Mouse (Mus musculus) Muller cell, postnatal 12 days (primary cell): ENCODE measurements at regions not wholly inside any gene's neighbourhood (a gene's known extent, or its start where the extent isn't known, plus 50 kb on each side); places are given as distances from the start of the nearest gene placed in this dataset.
A peak's percentile ranks its signal among the peaks of the same experiment; 100 is the strongest.

Experiments used
- DNase-seq: peaks from one replicate; pipeline ENCODE4 v3.0.0-alpha.2; 2015; ENCODE audit errors: inconsistent ontology term

DNA sequence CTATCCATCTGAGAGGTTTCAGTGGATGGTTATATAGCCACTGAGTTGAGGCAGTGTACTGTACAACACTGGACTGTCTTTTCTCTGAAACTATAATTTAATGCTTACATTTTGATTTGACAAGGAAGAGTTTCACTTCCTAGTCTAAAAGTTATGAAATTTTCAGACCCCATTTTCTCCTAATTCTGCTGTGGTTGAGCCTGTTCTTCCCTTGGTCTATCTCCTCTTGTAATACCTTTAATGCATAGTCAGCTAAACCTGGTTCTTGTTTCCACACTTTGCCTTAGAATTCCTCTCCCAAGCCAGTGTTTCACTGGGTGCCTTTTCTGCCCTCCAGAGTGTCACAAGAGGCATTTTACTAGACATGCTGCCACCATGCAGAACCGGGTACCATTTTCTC lies 279.3 kb upstream of the Camk1g start:
- no peak for DNase-seq

DNA sequence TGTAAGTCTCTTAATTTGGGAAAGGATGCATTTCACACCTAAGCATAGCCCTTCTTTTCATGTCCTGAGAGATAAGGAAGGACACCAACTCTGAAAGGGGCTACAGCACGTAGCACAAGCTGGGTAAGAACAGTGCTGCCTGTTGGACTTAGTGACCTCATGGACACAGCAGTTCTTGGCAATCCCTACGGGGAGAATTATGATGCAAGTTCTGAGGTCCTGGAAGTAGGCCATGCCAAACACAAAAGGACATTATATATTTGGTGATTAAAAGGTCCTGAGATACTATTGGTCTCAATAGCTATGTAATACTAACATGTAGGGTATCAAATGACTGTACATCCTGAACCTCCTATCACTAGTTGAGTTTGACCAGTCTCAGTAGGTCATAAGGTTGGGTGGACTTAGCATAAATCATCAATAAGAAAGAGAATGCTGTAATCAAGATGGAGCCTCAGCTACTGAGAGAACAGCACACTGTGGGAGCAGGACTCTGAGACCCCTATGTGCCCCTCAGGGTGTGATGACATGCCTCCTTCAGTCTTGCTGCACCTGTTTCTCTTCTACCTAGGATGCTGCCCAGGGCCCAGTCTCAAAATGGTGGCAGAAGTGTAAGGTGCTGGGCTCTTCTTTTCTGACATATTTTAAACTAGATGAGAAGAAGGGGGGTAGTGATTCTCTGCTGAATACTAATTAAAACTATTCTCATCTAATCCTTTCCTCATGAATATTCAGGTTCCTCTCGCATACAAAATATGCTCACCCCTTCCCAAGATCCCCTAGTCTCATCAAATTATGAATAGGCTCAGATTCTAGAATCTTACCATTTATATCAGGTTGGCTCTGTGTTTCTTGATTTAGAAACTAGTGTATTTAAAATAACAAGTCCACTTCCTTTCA lies 277.5 kb upstream of the Camk1g start:
- no peak for DNase-seq

DNA sequence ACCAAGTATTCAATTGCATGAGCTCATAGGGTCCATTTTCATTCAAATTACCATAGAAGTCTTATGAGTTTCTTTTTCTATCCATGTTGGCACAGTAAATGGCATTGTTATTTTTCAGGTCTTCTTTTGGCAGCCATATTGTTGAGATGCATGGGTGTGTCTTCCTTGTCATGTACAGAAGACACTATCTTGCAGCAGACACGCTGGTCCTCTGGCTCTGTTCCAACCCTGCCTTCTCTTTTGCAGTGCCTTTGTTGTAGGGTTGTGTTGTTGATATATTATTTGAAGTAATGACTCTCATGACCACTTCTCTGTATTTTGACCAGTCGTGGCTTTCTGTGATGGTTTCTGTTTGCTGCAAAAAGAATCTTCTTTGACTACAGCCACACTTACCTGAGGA lies 274.4 kb upstream of the Camk1g start:
- DNase-seq, result no peak

DNA sequence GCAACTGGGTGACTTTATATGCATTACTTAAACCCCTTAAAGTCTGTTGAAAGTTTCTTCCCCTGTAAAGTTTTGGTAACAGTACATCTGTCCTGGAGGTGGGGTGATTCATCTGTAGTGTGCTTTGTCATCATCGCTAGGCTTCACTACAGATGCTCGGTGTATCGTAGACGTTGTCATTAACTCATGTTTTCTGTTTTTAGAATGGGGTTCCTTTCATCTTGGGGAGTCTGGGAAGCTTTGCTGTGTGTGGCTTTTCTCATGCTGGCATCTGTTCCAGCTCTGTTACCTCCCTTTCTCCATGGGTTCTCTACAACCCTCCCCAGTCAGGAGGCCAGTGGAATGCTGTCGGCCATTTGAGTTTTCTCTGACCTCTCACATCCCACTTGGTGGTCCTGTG lies 266.4 kb upstream of the Camk1g start:
- no peak for DNase-seq

DNA sequence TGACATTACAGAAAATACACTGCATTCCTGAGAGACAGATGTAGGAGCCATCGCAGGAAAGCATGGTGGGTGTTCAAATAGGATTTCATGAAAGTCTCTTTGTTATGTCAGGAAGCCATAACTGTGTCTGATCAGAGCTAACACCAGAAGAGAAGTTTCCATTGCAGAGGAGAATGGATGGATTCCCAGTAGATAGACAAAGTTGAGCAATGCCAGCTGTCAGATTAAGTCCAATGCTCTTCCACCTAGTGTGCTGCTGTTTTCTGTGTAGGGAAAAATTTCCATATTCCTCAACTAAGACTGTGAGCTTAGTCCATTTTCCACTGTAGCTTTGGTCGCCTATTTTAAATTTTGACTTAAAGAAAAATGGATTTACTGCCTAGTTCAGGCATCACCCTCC lies 262.0 kb upstream of the Camk1g start:
- no peak for DNase-seq

DNA sequence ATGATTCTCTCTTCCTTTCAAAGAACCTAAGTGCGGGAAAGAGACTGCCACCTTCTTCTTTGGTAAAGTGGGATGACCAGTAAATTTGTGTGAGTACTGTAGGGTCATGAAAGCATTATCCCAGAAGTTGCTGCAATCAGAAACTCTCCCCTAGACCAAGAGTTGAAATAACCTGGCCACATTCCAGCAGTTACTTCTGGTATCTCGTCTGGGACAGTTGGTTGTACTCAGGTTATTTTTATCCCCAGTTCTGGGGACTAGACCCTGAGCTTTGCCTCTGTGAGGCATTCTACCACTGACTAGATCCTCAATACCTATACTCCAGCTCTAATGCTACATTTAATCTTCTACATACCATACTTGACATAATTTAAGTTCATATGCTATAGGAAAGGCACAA lies 259.8 kb upstream of the Camk1g start:
- no peak for DNase-seq

DNA sequence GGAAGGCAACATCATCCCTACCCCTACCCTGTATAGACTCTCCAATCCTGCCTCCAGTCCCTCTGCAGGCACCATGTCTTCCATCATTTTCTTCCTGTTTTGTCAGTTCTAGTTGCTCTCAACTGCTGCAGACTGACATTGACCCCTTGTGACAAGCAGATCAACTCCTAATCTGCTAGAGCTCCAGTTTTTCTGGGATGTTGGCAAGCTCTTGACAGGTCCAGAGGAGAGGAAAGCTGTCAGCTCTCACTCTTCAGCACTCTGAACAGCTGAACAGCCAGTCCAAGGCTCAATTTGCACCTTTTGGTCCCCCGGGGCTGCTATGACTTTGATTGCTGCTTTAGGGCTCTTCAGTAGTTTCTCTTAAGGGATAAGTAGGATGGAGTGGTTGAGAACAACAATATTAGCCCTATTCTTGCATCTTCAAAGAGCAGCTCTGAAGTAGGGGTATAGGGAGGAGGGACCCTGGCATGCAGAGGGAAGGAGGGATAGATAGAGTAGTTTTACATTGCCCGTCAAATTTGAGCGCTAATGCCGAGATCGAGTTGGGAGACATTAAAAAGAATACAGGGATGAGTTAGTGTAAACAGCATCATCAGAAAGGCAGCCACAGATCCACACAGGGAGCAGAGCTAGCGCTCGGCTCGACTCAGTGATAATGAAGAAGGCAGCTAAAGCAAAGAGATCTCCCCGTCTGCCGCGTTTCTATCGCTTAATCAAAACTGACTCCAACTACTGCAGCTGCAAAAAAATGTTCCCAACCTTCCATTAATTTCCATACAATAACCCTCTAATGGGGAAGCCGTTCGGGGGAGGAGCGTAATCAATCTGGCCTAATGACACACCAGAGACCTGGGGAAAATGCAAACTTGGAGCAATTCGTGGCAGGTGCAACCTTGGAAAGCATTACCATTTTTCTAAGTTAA lies 257.1 kb upstream of the Camk1g start:
- DNase-seq, result no peak

DNA sequence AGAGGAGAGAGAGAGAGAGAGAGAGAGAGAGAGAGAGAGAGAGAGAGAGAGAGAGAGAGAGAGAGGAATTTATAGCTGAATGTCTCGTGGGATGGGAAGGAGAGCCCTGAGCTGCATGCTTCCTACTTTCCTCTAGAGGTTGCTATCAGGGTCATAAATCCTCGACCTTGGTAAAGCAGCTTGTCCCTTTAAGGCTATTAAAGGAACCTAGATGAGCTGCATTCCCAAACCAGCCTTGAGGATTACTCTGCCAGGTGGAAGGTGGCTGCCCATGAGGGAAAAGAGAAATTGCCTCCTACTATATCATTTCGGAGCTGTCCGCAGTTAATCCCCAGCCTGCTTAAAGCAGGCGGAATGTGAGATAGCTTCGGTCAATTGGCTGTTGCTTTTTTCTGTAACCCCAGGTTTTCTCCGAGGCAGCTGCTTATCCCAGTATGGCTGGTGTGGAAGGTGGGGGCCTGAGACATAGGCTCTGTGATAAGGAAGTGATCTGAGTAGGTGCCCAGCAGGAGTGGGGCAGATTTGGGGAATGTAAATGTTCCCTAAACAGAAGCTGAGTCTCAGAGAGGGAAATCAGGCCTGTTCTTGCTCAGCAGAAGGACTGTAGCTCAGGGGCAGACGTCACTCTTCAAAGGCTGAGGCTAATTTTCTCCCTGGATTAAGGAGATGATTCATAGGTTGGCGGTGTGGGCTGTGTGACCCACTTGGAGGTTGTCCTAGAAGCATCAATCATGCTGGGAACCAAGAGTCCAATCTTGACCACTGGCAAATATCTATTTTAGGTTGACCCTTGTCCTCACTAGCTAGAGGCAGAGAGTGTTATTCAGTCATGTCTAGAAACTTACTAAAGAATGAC lies 255.2 kb upstream of the Camk1g start:
- peak; percentile 46 for DNase-seq

DNA sequence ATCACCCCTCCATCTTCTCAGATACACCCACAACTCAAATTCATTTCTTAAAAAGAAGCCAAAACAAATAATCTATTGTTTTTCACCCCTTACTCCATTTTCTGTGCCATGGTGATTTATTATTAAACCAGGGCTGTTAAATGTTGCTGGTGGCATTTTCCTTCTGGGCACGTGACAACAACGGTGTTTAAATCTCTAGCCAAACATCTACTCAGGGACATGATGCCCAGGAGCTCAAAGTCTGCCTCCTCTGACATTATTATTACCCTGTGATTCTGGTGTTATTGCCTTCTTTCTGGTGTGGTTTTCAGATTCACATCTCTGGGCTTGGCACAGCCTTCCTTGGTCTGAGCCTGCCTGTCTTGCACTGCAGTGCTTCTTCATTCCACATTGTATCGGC lies 253.5 kb upstream of the Camk1g start:
- DNase-seq, result no peak

DNA sequence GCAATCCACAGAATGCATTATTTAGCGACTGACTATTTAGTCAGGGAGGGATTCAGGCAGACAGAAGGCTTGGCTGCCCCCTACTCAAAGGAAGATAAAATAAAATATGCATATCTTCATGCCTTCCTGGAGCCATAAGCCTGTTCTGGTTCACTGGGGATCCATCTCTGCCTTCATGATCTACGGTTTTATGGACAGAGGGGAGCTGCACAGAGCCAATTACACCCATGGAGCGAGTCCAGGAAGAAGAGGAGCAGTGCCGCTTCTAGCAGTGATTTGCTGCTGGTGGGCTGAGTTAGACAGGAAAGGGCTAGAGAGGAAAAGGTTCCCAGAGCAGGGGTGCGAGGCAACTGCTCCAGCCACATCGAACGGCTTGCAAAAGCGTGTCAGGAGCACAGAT lies 248.2 kb upstream of the Camk1g start:
- no peak for DNase-seq

DNA sequence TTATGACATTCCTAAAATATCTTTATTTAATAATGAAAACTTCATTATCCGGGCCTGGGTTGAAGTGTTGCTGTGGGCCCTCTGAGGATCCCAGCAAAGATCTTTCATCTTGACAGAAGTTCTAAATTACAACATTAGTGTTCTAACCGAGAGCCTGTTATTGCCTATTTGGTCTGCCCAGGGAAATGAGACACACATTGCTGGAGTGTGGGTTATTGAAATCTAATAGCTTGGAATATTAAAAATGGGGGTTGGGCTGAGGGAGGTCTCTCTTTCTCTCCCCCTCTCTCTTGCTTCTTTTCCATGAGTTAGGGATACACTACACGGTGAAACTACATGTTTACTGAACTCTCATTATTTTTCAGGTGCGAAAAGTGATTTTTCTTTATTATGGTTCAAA lies 240.4 kb upstream of the Camk1g start:
- no peak for DNase-seq

DNA sequence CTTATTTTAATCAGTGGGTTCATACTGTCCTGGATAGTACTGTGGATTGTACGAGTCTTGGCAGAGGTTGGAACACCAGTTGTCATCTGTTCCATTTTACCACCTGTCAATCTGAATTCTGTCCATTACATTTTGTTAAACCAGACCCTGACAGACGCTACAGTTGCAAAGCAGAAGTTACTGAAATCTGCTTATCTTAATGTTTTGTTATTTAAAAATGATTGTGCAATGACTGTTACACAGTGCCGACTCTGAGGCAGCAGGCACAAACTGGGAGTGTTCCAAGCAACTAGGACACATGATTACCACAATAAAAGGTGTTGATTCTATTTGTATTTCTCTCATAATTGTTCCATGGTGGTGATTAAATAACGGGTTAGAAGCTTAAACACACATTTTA lies 229.8 kb upstream of the Camk1g start:
- no peak for DNase-seq

DNA sequence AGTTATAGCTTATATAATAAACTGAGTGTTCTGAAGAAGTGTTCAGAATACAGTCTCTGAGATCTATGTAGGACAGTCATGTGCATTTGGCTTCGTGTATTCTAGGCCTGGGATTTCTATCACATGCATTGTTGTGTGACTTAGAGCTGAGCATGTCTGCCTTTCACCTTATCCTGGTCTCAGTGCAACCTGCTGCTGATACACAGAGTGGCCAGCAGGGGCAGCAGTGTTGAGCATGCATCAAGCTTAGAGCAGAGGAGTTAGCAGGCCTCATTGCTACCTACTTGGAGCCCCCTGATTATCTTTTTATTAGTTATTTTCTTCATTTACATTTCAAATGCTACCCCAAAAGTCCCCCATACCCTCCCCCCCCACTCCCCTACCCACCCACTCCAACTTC lies 229.1 kb upstream of the Camk1g start:
- DNase-seq, result no peak

DNA sequence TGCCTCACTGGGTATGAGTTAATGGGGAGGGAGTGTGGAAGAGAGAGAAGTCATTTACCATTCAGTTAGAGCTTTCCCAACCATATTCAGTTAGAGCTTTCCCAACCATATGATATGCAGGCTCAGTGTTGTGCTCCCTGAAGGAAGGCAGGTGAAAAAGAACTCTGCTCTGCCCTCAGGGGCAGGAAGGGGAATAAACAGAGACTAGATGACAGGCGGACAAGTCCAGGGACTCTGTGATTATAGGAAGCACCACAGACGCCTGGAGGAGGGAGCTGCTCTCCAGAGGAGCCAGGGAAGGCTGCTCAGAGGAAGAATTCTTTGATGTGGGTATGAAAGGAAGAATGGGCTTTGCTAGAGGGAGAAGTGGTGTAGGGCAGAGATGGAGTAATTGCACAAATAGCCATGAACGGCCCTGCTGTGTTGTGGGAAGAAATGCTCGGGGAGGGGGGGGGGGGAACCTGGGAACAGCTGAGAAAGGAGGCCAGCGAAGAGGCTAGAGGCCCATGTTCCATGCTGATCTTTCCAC lies 220.3 kb upstream of the Camk1g start:
- DNase-seq, result peak; percentile 32

DNA sequence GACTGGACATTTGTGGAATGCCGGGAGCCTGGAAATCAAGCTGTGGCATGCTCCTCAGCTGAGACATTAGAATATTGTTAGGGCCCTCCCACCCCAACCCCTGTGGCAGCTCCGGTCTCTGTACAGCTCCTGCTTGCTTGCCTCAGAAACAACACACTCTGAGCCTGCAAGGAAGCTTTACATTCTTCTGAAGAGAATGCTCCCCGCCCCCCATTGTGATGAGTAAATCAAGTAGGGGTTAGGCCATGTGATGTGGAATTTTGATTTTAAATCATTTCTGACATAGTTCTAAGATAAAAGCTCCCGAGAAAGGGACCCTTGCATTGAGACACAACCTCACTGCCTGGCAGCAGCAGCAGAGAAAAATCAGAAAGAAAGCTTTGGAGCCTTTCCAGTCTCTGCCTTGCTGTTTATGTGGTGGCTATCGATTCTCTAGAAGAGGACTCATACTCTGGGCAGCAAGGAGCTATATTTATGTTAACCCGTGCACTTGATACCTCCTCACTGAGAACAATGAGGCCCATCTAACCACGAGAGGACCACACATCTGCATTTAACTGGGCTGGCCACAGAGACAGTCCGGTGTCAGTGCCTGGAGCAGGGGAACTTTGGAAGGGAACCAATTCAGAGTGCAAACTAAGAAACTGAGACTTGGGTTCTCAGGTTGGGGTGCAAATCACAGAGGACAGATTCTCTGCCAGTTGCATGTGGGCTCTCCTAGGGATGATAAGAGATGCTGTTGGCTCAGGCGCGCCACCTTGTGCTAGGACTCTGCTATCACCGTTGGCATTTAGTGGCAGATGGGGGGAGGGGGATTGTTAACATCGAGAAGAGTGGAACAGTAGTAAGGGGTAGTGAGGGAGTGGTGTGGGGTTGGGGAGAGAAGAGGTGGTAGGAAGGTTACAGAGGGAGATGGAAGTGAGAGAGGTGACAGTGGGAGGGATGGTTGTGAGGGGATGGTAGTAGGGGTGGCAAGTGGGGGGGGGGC lies 218.7 kb upstream of the Camk1g start:
- DNase-seq, result peak; percentile 79

DNA sequence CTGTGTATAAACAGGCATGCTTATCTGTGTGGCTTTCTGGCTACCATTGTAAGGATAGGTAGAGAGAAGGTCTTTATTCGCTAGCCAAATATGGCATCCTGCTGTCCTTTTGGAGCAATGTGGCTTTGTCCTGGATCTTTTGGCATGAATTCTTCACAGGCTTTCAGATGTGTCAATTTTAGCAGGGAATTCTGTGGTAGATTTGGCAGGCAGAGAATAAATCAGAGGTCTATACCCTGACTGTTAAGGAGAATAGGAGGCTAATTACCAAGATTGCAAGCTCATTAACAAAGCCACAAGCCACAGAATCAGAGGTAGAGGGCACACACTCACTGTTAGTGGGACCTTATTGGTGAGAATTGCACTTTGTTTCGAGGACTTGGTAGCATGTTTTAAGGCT lies 217.2 kb upstream of the Camk1g start:
- DNase-seq, result peak; percentile 32

DNA sequence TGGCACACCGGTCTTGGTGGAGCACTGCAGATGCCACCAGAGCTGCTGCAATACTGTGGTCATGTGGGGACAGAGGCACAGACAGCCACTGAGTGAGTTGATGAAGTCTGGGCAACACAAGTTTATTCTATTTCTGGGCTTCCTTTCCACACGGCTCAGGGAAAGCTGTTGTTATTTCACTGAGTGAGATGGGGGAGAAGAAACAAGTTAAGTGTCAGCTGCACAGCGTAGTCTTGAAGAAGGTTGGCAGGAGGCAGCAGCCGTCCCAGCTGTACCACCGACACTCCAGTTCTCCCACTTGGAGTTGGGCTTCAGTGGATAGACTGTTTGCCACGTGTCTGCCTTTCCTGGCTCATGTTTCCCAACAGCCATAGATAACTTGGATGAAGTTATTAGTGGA lies 216.8 kb upstream of the Camk1g start:
- DNase-seq, result no peak

DNA sequence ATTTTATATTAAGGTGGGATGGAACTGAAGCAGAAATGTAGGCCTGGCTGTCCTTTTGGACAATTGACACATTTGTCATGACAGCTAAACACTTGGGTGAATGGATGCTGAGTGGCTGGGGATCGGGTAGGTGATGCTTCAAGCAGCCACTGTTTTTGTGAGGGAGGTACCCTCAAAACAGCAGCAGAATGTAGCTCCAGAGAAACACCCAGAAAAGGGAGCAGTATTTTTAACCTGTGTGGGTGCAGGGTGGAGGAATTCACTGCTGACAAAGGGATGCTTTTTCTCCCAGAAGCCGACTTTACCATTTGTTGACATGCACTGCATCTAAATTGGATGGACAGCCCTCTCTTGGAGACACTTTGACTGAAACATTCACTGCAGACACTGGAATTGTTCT lies 213.7 kb upstream of the Camk1g start:
- no peak for DNase-seq

DNA sequence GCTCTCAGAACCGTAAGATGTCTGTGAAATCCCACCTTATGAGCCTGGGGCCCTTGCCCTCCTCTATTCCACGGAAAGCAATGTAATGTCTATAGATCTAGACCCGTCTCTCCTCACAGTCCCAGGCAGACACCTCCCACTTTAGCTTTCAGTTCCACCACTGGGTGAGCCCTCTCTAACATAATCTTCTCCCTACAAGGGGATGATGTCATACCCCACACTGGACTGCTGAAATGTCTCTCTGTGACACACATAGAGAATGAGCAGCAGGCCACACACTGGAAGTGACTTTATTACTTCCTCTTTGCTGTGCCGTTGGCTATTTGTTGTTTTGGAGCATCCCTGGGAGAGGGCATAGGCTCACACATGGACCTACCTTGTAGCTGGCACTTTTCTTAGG lies 210.3 kb upstream of the Camk1g start:
- no peak for DNase-seq

DNA sequence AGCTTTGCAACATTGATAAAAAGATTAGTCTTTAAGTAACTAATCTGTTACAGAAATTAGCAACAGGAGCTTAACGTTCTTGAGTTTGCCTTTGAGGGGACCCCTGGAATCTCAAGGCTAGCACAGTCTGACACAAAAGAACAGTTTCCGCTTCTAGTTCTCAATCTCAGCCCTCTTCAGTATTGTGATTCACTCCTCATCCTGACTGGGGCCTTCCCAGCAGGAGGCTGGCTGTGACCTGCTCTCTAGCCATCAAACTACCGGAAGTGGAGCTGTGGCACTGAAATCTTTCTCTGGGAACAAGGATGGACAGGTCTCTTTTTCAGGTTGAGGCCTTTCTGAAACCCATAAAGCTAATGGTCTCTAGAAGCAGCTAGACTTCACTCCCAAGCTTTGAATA lies 209.6 kb upstream of the Camk1g start:
- DNase-seq, result no peak
